Comparison of ENCODE assay signal across 8 mouse cellular contexts in genomic region chr11:101910230-101910946, GRCm38 (mm10). TPM values are rescaled to one million over a fixed set of nuclear protein-coding genes. Genes with fewer than 3 reads are reported as not detected.
A peak's percentile ranks its signal among the peaks of the same experiment; 100 is the strongest.
DNase-seq lines count a peak whose midpoint lies in the region; ATAC-seq and TF ChIP-seq lines count a peak whose summit lies in the region.

No protein-coding gene starts in this region.

- ATAC-seq in hindbrain, embryonic 16.5 days, result peak; percentile 64; the same call in 1 of the 2 replicates
- ATAC-seq in activated CD4-positive, CD25-positive, alpha-beta regulatory T cell, adult 4 months, result no peak

- no peak overlapping the region for H3K27ac ChIP-seq in cerebellum, adult 2 months (ENCODE audit: insufficient read depth, low read length)
- H3K27ac ChIP-seq in hindbrain, embryonic 16.5 days (ENCODE audit: low read depth, low read length), result no peak overlapping the region
- H3K27ac ChIP-seq in small intestine, adult 2 months (ENCODE audit: insufficient read depth, low read depth, low read length), result no peak overlapping the region

- DNase-seq in ZHBTc4 (ENCODE audit: low read depth, low spot score), result peak; percentile 92
- peak; percentile 79 to 90 for DNase-seq in cerebellum, adult 2 months
- DNase-seq in frontal cortex, postnatal 14 days (ENCODE audit: low spot score in 2 of 2), result peak; percentile 58 to 87
- peak; percentile 86 to 88 for DNase-seq in left cerebral cortex, adult 18-20 months (ENCODE audit: low spot score in 2 of 2)
- DNase-seq in mesoderm, embryonic 11.5 days (ENCODE audit: low read depth, low spot score), result peak; percentile 88

- H3K4me2 ChIP-seq in hindbrain, embryonic 16.5 days (ENCODE audit: low read length), result no peak overlapping the region

- no peaks in the 10 kb centered on the region for H3K27me3 ChIP-seq in cerebellum, adult 2 months (ENCODE audit: control insufficient read depth, insufficient read depth, low read length)
- peaks cover 2% of the 10 kb centered on the region; the same call in 1 of the 2 replicates for H3K27me3 ChIP-seq in hindbrain, embryonic 16.5 days (replicated peaks; ENCODE audit: control insufficient read depth, insufficient read depth, low read length)
- peaks cover 4% of the 10 kb centered on the region for H3K27me3 ChIP-seq in small intestine, adult 2 months (ENCODE audit: control insufficient read depth, insufficient read depth, low read length)

- no peak overlapping the region for H3K4me3 ChIP-seq in cerebellum, adult 2 months (replicated peaks; ENCODE audit: insufficient read depth, low read depth, low read length)
- no peak overlapping the region for H3K4me3 ChIP-seq in hindbrain, embryonic 16.5 days (ENCODE audit: low read length)
- no peak overlapping the region for H3K4me3 ChIP-seq in small intestine, adult 2 months (ENCODE audit: low read depth, low read length)

- H3K9me3 ChIP-seq in hindbrain, embryonic 16.5 days (ENCODE audit: control insufficient read depth, low read length), result no peaks in the 10 kb centered on the region

- TF ChIP-seq POLR2A in cerebellum, adult 2 months (IDR thresholded peaks at IDR 0.05; ENCODE audit: borderline replicate concordance, insufficient read depth, low read length), result no peak
- no peak for TF ChIP-seq POLR2A in small intestine, adult 2 months (IDR thresholded peaks at IDR 0.05; ENCODE audit: low read depth, low read length)

- 0 out of 2 replicates have a peak, but pooled peaks cover 3% of the 10 kb centered on the region for H3K4me1 ChIP-seq in cerebellum, adult 2 months (ENCODE audit: control insufficient read depth, insufficient read depth, low read length)
- H3K4me1 ChIP-seq in hindbrain, embryonic 16.5 days (ENCODE audit: control insufficient read depth, insufficient read depth, low read depth, low read length), result peaks cover 2% of the 10 kb centered on the region; the same call in 1 of the 2 replicates
- H3K4me1 ChIP-seq in small intestine, adult 2 months (ENCODE audit: control insufficient read depth, insufficient read depth, insufficient read length, low read length), result no peaks in the 10 kb centered on the region

- no peaks in the 10 kb centered on the region for H3K36me3 ChIP-seq in hindbrain, embryonic 16.5 days (ENCODE audit: control insufficient read depth, insufficient read depth, low read length)
- no peaks in the 10 kb centered on the region for H3K36me3 ChIP-seq in small intestine, adult 2 months (ENCODE audit: control insufficient read depth, insufficient read depth, low read length)

- H3K9ac ChIP-seq in hindbrain, embryonic 16.5 days (ENCODE audit: low read depth, low read length), result no peak overlapping the region

- peak; percentile 91 for TF ChIP-seq CTCF in cerebellum, adult 2 months (IDR thresholded peaks at IDR 0.05; ENCODE audit: borderline replicate concordance, insufficient read depth, low read depth, low read length)
- peak; percentile 93 for TF ChIP-seq CTCF in small intestine, adult 2 months (IDR thresholded peaks at IDR 0.05; ENCODE audit: extremely low read depth, insufficient read length, insufficient replicate concordance, low read depth, low read length)

- WGBS in cerebellum, adult 2 months, result 28% methylated on average over 21 of the region's 21 CpGs
- 26% methylated on average over 21 of the region's 21 CpGs for WGBS in hindbrain, embryonic 16.5 days
- WGBS in small intestine, adult 2 months, result 24% methylated on average over 21 of the region's 21 CpGs

RNA-seq across cellular contexts. Expression of gene Meox1, which starts 16.2 kb away (rescaled TPM):
- 1.5 and 1.8 TPM in 2 replicates for polyA plus RNA-seq in cerebellum, adult 2 months (2012; rRNA removed)
- polyA plus RNA-seq in hindbrain, embryonic 16.5 days (2015; fragmentation: Nextera tagmentation; extraction: Ambion mirVana), result 0.96 and 0.99 TPM in 2 replicates
- under 1 TPM; 0.28 to 0.74 TPM for total RNA-seq in left cerebral cortex, adult 18-20 months (2021)
- polyA plus RNA-seq in small intestine, adult 2 months (2012; rRNA removed), result 0.42 and 0.65 TPM in 2 replicates
- not detected for polyA plus RNA-seq in activated CD4-positive, CD25-positive, alpha-beta regulatory T cell, adult 4 months (2017; shearing (Covaris generic))

RNA-seq across cellular contexts. Expression of gene Sost, which starts 56.4 kb away (rescaled TPM):
- 1.4 and 1.7 TPM in 2 replicates for polyA plus RNA-seq in cerebellum, adult 2 months (2012; rRNA removed)
- 0.10 and 0.12 TPM in 2 replicates for polyA plus RNA-seq in hindbrain, embryonic 16.5 days (2015; fragmentation: Nextera tagmentation; extraction: Ambion mirVana)
- total RNA-seq in left cerebral cortex, adult 18-20 months (2021), result not detected
- polyA plus RNA-seq in small intestine, adult 2 months (2012; rRNA removed), result not detected in 2 replicates
- not detected for polyA plus RNA-seq in activated CD4-positive, CD25-positive, alpha-beta regulatory T cell, adult 4 months (2017; shearing (Covaris generic))
